Comparison of ENCODE assay signal across 21 mouse cellular contexts in genomic region chr2:67799981-67800380, GRCm38 (mm10).
DNase-seq lines count a peak whose midpoint lies in the region; ATAC-seq and TF ChIP-seq lines count a peak whose summit lies in the region.
"Had no signal": no experiment of that assay in that cellular context is flagged by ENCODE, and none has a peak within 500 bp of the region (broad histone marks: within the 10 kb centered on the region; RNA-seq: fewer than 3 reads in every experiment).

No protein-coding gene starts in this region.

- no peak overlapping the region for H3K9ac ChIP-seq in intestine, embryonic 15.5 days
- no peak overlapping the region for H3K9ac ChIP-seq in intestine, embryonic 16.5 days (ENCODE audit: low read depth, low read length)
- no peak overlapping the region for H3K9ac ChIP-seq in intestine, postnatal 0 days (ENCODE audit: low read depth, low read length)
- H3K9ac ChIP-seq in hindbrain, embryonic 11.5 days (ENCODE audit: low read depth, low read length): no peak overlapping the region

- ATAC-seq in intestine, embryonic 15.5 days: peak; percentile 58
- ATAC-seq in intestine, embryonic 16.5 days: peak; percentile 81
- ATAC-seq in intestine, postnatal 0 days: peak; percentile 81
- no peak for ATAC-seq in hindbrain, embryonic 11.5 days (ENCODE audit: low FRiP score)
- ATAC-seq: activated CD4-positive, CD25-positive, alpha-beta regulatory T cell, adult 4 months; CD4-positive, CD25-positive, alpha-beta regulatory T cell, adult 4 months; Patski had no signal

- WGBS in intestine, embryonic 15.5 days: 57% methylated on average over 3 of the region's 3 CpGs
- WGBS in intestine, embryonic 16.5 days: 59% methylated on average over 3 of the region's 3 CpGs
- WGBS in intestine, postnatal 0 days: 35% methylated on average over 3 of the region's 3 CpGs
- WGBS in hindbrain, embryonic 11.5 days: 76% methylated on average over 3 of the region's 3 CpGs

- H3K27ac ChIP-seq in intestine, embryonic 15.5 days: no peak overlapping the region
- H3K27ac ChIP-seq in intestine, embryonic 16.5 days (ENCODE audit: low read length): no peak overlapping the region
- H3K27ac ChIP-seq in intestine, postnatal 0 days (ENCODE audit: low read depth, low read length): no peak overlapping the region
- H3K27ac ChIP-seq in hindbrain, embryonic 11.5 days (ENCODE audit: low read depth, low read length): no peak overlapping the region

- no peak for TF ChIP-seq CTCF in intestine, postnatal 0 days (IDR thresholded peaks at IDR 0.05; ENCODE audit: low read depth)

- H3K9me3 ChIP-seq in intestine, embryonic 15.5 days: no peaks in the 10 kb centered on the region
- H3K9me3 ChIP-seq in intestine, embryonic 16.5 days (ENCODE audit: control insufficient read depth, low read length): no peaks in the 10 kb centered on the region
- no peaks in the 10 kb centered on the region for H3K9me3 ChIP-seq in intestine, postnatal 0 days (ENCODE audit: control insufficient read depth)
- H3K9me3 ChIP-seq in hindbrain, embryonic 11.5 days (ENCODE audit: control insufficient read depth, low read length): no peaks in the 10 kb centered on the region

- H3K4me2 ChIP-seq in intestine, embryonic 15.5 days (replicated peaks): no peak overlapping the region
- H3K4me2 ChIP-seq in intestine, embryonic 16.5 days (ENCODE audit: low read depth, low read length): no peak overlapping the region
- no peak overlapping the region for H3K4me2 ChIP-seq in intestine, postnatal 0 days (replicated peaks; ENCODE audit: low read depth)
- no peak overlapping the region for H3K4me2 ChIP-seq in hindbrain, embryonic 11.5 days (replicated peaks; ENCODE audit: low read depth, low read length)

- H3K4me1 ChIP-seq in intestine, embryonic 15.5 days (replicated peaks): no peaks in the 10 kb centered on the region
- H3K4me1 ChIP-seq in intestine, embryonic 16.5 days (ENCODE audit: control insufficient read depth, insufficient read depth, low read length): no peaks in the 10 kb centered on the region
- H3K4me1 ChIP-seq in intestine, postnatal 0 days (replicated peaks; ENCODE audit: control insufficient read depth, insufficient read depth, low read length): no peaks in the 10 kb centered on the region
- no peaks in the 10 kb centered on the region for H3K4me1 ChIP-seq in hindbrain, embryonic 11.5 days (replicated peaks; ENCODE audit: control insufficient read depth, insufficient read depth, low read length)

- H3K27me3 ChIP-seq in intestine, embryonic 15.5 days (replicated peaks): no peaks in the 10 kb centered on the region
- no peaks in the 10 kb centered on the region for H3K27me3 ChIP-seq in intestine, embryonic 16.5 days (replicated peaks; ENCODE audit: control insufficient read depth, insufficient read depth, low read length)
- H3K27me3 ChIP-seq in intestine, postnatal 0 days (replicated peaks; ENCODE audit: control insufficient read depth, insufficient read depth, low read length): no peaks in the 10 kb centered on the region
- H3K27me3 ChIP-seq in hindbrain, embryonic 11.5 days (ENCODE audit: control insufficient read depth, insufficient read depth, low read length): no peaks in the 10 kb centered on the region
- H3K27me3 ChIP-seq: CH12.LX, Patski had no signal

- DNase-seq in heart, postnatal 25 days (ENCODE audit: low spot score): no peak
- DNase-seq in hindbrain, embryonic 11.5 days (ENCODE audit: low spot score): no peak
- no peak for DNase-seq in right cerebral cortex, adult 18-20 months
- DNase-seq: adrenal gland, adult 2 months; adrenal gland, adult 8-10 months; adrenal gland, postnatal 10 days; adrenal gland, postnatal 14 days; adrenal gland, postnatal 25 days; adrenal gland, postnatal 36 days; B cell, adult 2 months; cerebellum, adult 11 months; cerebellum, adult 11-12 months; cerebellum, adult 18-20 months had no signal

- H3K36me3 ChIP-seq in intestine, embryonic 15.5 days: no peaks in the 10 kb centered on the region
- no peaks in the 10 kb centered on the region for H3K36me3 ChIP-seq in intestine, embryonic 16.5 days (ENCODE audit: control insufficient read depth, insufficient read depth, low read length)
- H3K36me3 ChIP-seq in intestine, postnatal 0 days (ENCODE audit: control insufficient read depth, insufficient read depth): no peaks in the 10 kb centered on the region
- H3K36me3 ChIP-seq in hindbrain, embryonic 11.5 days (ENCODE audit: control insufficient read depth, insufficient read depth, low read length): no peaks in the 10 kb centered on the region
- H3K36me3 ChIP-seq: G1E had no signal

- intact Hi-C loops in heart, postnatal 25 days (cut with DNase I): loop anchor here (10.0 kb wide), 1 partner anchor 235 kb away; the partner anchor contains the start of gene B3galt1

- no peak overlapping the region for H3K4me3 ChIP-seq in intestine, embryonic 15.5 days (replicated peaks)
- H3K4me3 ChIP-seq in intestine, embryonic 16.5 days (ENCODE audit: low read length): no peak overlapping the region
- H3K4me3 ChIP-seq in intestine, postnatal 0 days (ENCODE audit: low read depth, low read length): no peak overlapping the region
- H3K4me3 ChIP-seq in hindbrain, embryonic 11.5 days (ENCODE audit: low read depth, low read length): no peak overlapping the region
